Mouse (Mus musculus) gastrocnemius, adult 8-10 months (tissue): ENCODE measurements around the gene H2-D1. TPM values are rescaled to one million over a fixed set of nuclear protein-coding genes. Genes with fewer than 3 reads are reported as not detected.
"Not testable (repeated sequence)": the region's sequence is repeated elsewhere in the genome, so short reads cannot be mapped to it uniquely, and the experiment has no call there.

Source experiments
- DNase-seq, 2 experiments: peaks; one replicate each; pipeline ENCODE4 v3.0.0; 2022; ENCODE audit warnings: low spot score in 2 of 2
- microRNA-seq: library from miRNA; unstranded; fragments of <30 nt; microRNA quantifications from one replicate; pipeline ENCODE4 v1.2.0, GENCODE M21; 2022
- total RNA-seq, 4 experiments: library from RNA; stranded (reverse); gene quantifications; 2 replicates each; pipeline ENCODE4 v1.2.4; 2022

H2-D1 gene
- total RNA-seq, 4 experiments from 2014 or later: 31.3 to 52.9 (median 41.7) TPM

GRCm38 (mm10) chr17:35301645-35302258 lies 39.2 kb downstream of the H2-D1 start:
- DNase-seq: peak; percentile 80

GRCm38 (mm10) chr17:35303271-35303670 lies 40.7 kb downstream of the H2-D1 start:
- DNase-seq: no peak

- DNase-seq: no peak
Measured at GRCm38 (mm10) chr17:35303756-35304350, 41.3 kb downstream of the H2-D1 start.

GRCm38 (mm10) chr17:35304478-35304877 lies 41.9 kb downstream of the H2-D1 start:
- DNase-seq: no peak

GRCm38 (mm10) chr17:35304921-35305320 lies 42.4 kb downstream of the H2-D1 start:
- not testable (repeated sequence) for DNase-seq

Small RNA genes within 50 kb of the gene (microRNA-seq; reads per million reads assigned to microRNA genes)
- gene Mir6975 (not detected), gene Mir8094 (not detected)

Other genes starting within 250 kb of the H2-D1 start
- 10 to 100 TPM in 3 of 4 experiments, 1 to 10 TPM in 1; 8.0 to 18.8 (median 13.7) TPM for gene Vwa7, start 246.2 kb upstream of the H2-D1 start, total RNA-seq
- gene Sapcd1, start 234.7 kb upstream of the H2-D1 start, total RNA-seq: not detected
- gene Msh5, start 216.0 kb upstream of the H2-D1 start, total RNA-seq: not detected
- gene Clic1, start 212.8 kb upstream of the H2-D1 start, total RNA-seq: 1 to 10 TPM; 5.2 to 9.0 (median 6.6) TPM
- 1 to 10 TPM; 4.3 to 6.2 (median 5.1) TPM for gene Ddah2, start 203.7 kb upstream of the H2-D1 start, total RNA-seq
- gene Ly6g6c, start 197.3 kb upstream of the H2-D1 start, total RNA-seq: not detected
- gene Mpig6b, start 196.5 kb upstream of the H2-D1 start, total RNA-seq: not detected
- not detected for gene Ly6g6e, start 185.8 kb upstream of the H2-D1 start, total RNA-seq
- gene Ly6g6d, start 184.7 kb upstream of the H2-D1 start, total RNA-seq: 1 to 10 TPM in 1 of 4 experiments, under 1 TPM in 2, not detected in 1; 0.53 to 1.8 (median 0.99) TPM
- not detected for gene Ly6g6f, start 177.1 kb upstream of the H2-D1 start, total RNA-seq
- 100 to 1,000 TPM in 1 of 4 experiments, 10 to 100 TPM in 3; 84.1 to 107 (median 92.9) TPM for gene Abhd16a, start 173.5 kb upstream of the H2-D1 start, total RNA-seq
- not detected for gene Ly6g5c, start 154.5 kb upstream of the H2-D1 start, total RNA-seq
- not detected for gene Ly6g5b, start 147.3 kb upstream of the H2-D1 start, total RNA-seq
- 10 to 100 TPM in 1 of 4 experiments, 1 to 10 TPM in 3; 8.6 to 11.4 (median 9.3) TPM for gene Gpank1, start 141.3 kb upstream of the H2-D1 start, total RNA-seq
- 100 to 1,000 TPM; 169 to 216 (median 180) TPM for gene Csnk2b, start 140.7 kb upstream of the H2-D1 start, total RNA-seq
- 10 to 100 TPM; 13.6 to 22.6 (median 17.0) TPM for gene D17H6S53E, start 136.4 kb upstream of the H2-D1 start, total RNA-seq
- not detected for gene Apom, start 130.7 kb upstream of the H2-D1 start, total RNA-seq
- 100 to 1,000 TPM; 206 to 247 (median 236) TPM for gene Bag6, start 127.6 kb upstream of the H2-D1 start, total RNA-seq
- gene Prrc2a, start 97.8 kb upstream of the H2-D1 start, total RNA-seq: 10 to 100 TPM; 90.5 to 98.3 (median 94.6) TPM
- under 1 TPM in 2 of 4 experiments, not detected in 2; 0.52 to 0.72 TPM for gene Aif1, start 86.7 kb upstream of the H2-D1 start, total RNA-seq
- gene Lst1, start 74.3 kb upstream of the H2-D1 start, total RNA-seq: under 1 TPM in 2 of 4 experiments, not detected in 2; 0.73 to 0.92 TPM
- gene Ltb, start 68.3 kb upstream of the H2-D1 start, total RNA-seq: not detected
- gene Tnf, start 60.7 kb upstream of the H2-D1 start, total RNA-seq: under 1 TPM in 1 of 4 experiments, not detected in 3; 0.31 TPM
- under 1 TPM; 0.53 to 0.76 (median 0.65) TPM for gene Lta, start 57.4 kb upstream of the H2-D1 start, total RNA-seq
- gene Gm16181, start 41.9 kb upstream of the H2-D1 start, total RNA-seq: not detected
- 1 to 10 TPM; 1.3 to 2.3 (median 1.9) TPM for gene Atp6v1g2, start 29.1 kb upstream of the H2-D1 start, total RNA-seq
- gene Nfkbil1, start 26.9 kb upstream of the H2-D1 start, total RNA-seq: 1 to 10 TPM; 6.3 to 8.6 (median 8.0) TPM
- gene Ddx39b, start 21.0 kb upstream of the H2-D1 start, total RNA-seq: 10 to 100 TPM; 77.1 to 93.9 (median 81.7) TPM
- gene H2-Q1, start 57.7 kb downstream of the H2-D1 start, total RNA-seq: under 1 TPM in 3 of 4 experiments, not detected in 1; 0.17 to 0.65 (median 0.21) TPM
- gene H2-Q2, start 79.5 kb downstream of the H2-D1 start, total RNA-seq: under 1 TPM; 0.38 to 0.90 (median 0.45) TPM
- gene H2-Q4, start 116.9 kb downstream of the H2-D1 start, total RNA-seq: 1 to 10 TPM; 3.2 to 5.2 (median 4.0) TPM
- 1 to 10 TPM in 1 of 4 experiments, under 1 TPM in 3; 0.68 to 1.1 (median 0.87) TPM for gene H2-Q6, start 162.1 kb downstream of the H2-D1 start, total RNA-seq
- gene H2-Q7, start 176.4 kb downstream of the H2-D1 start, total RNA-seq: 1 to 10 TPM in 3 of 4 experiments, under 1 TPM in 1; 0.94 to 1.6 (median 1.2) TPM
- gene H2-Q10, start 207.4 kb downstream of the H2-D1 start, total RNA-seq: under 1 TPM in 3 of 4 experiments, not detected in 1; 0.07 to 0.78 (median 0.29) TPM
- gene Pou5f1, start 243.3 kb downstream of the H2-D1 start, total RNA-seq: not detected